Mouse (Mus musculus) embryonic fibroblast, embryonic 13.5 days (primary cell): ENCODE measurements around the gene Olfr735. TPM values are rescaled to one million over a fixed set of nuclear protein-coding genes. Genes with fewer than 3 reads are reported as not detected.

Source experiments
- H3K27ac ChIP-seq: 2 replicates; pipeline ENCODE4 v1.5.1; 2012; ENCODE audit warnings: low read length, control low read depth, inconsistent platforms; ENCODE audit not compliant: insufficient read depth
- H3K4me1 ChIP-seq: 2 replicates; pipeline ENCODE4 v1.6.1; 2011; ENCODE audit warnings: low read length; ENCODE audit not compliant: control insufficient read depth, insufficient read depth
- H3K4me3 ChIP-seq: 2 replicates; pipeline ENCODE4 v1.5.1; 2011; ENCODE audit warnings: mild to moderate bottlenecking, control low read depth, low read length; ENCODE audit not compliant: insufficient read depth
- CTCF ChIP-seq: IDR thresholded peaks from 2 replicates; pipeline ENCODE4 v1.5.1; 2011; ENCODE audit warnings: mild to moderate bottlenecking, control low read depth, low read length, moderate library complexity, borderline replicate concordance; ENCODE audit not compliant: insufficient read depth
- POLR2A ChIP-seq: IDR thresholded peaks from 2 replicates; pipeline ENCODE4 v1.6.1; 2011; ENCODE audit warnings: low read depth, mild to moderate bottlenecking, control low read depth, low read length, moderate library complexity
- polyA plus RNA-seq: library from polyadenylated mRNA; stranded (reverse); fragments of >200 nt; gene quantifications from 2 replicates; pipeline ENCODE4 v1.2.4, GENCODE M21; 2011; ENCODE audit warnings: low read depth; ENCODE audit not compliant: missing spikeins, insufficient read length

The Olfr735 gene
- polyA plus RNA-seq = not detected in 2 replicates

DNA sequence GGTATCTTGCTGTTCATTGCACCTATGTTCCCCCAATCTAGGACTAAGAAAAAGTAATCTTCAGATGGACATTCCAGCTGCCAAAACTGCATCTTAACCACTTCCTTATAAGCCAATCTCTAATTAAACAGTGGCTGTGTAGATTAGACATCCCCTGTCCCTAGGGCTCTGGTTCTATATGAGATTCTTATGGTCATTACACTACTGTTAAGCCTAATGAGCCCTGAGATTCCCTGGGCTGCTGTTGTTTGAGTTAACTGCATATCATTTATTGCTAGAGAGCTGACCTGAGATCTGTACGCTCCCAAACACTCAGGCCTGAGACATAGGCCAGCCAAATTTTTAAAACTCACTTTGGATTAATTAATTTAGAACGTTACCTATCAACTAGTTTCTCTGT lies at the start of gene Olfr735:
Olfr735 (minus strand) TSS at position 77 of the 400 bp plus-strand sequence.
- no peak within 1 kb of the TSS for H3K27ac ChIP-seq
- H3K4me1 ChIP-seq = no peaks in the 10 kb centered on the region
- H3K4me3 ChIP-seq = no peak within 1 kb of the TSS
- TF ChIP-seq POLR2A = no peak
- TF ChIP-seq CTCF = no peak

DNA sequence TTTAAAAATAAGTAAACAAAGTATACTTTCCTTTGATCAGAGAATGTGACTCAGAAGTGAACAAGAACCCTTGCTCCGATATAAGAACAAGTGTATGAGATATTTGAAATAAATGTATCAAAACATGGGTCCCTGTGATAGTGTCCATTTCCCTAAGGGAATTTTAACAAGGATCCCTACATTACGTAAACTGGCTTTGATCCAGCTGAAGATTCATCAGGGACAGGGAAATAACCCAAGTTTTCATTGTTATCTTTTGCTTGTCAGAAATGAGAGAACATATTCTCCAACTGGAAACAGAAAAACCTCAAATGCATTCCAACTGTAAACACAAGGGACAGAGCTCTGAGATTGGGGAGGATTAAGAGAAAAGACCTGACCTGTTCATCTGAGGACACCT lies 32.2 kb upstream of the Olfr735 start, which contains the start of gene Olfr736:
Olfr736 (plus strand) TSS at position 301 of the 400 bp plus-strand sequence.
- no peak for TF ChIP-seq CTCF
- TF ChIP-seq POLR2A = no peak
- Histone ChIP-seq H3K4me1 (no peaks in the 10 kb centered on the region), H3K27ac (no peak within 1 kb of the TSS), H3K4me3 (no peak within 1 kb of the TSS)

DNA sequence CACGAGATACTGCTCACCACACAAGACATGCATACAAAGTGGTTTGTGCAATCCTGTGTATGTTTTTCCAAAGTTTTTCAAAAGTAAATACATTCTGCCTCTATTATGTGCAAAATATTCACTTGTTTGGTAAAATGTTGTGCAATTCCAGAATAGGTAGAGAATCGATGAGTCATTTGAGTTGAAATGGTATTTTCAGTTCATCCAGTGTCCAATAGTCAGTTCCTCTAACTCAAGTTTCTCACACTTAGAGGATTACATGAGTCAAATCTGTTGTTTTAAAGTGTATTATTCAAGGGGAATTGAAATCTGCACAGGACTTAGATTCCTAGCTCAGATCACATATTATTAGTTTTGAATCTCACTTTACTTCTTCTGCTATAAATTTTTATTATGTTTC lies 14.9 kb upstream of the Olfr735 start:
- no peak for TF ChIP-seq POLR2A
- no peak for TF ChIP-seq CTCF
- no peaks in the 10 kb centered on the region for H3K4me1 ChIP-seq
- H3K27ac ChIP-seq = no peak overlapping the region
- no peak overlapping the region for H3K4me3 ChIP-seq

DNA sequence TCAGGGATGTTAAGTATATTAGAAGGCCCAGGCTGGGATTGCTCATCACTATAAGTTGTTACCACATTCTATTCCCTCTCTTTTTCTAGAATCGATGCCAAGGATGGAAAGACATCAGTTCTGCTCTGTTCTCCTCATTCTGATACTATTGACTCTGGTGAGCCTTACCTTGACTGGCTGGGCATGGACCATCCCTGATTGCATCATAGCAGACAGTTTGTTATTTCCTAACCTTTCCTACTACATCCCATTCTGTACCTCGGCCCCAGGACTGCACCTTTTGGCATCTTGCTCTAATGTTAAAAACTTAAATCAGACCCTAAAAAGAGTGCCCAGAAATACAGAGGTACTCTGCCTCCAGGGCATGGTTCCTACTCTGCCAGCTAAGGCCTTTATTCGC lies 11.8 kb upstream of the Olfr735 start:
- no peaks in the 10 kb centered on the region for H3K4me1 ChIP-seq
- no peak overlapping the region for H3K27ac ChIP-seq
- TF ChIP-seq CTCF = no peak
- no peak for TF ChIP-seq POLR2A
- H3K4me3 ChIP-seq = no peak overlapping the region

DNA sequence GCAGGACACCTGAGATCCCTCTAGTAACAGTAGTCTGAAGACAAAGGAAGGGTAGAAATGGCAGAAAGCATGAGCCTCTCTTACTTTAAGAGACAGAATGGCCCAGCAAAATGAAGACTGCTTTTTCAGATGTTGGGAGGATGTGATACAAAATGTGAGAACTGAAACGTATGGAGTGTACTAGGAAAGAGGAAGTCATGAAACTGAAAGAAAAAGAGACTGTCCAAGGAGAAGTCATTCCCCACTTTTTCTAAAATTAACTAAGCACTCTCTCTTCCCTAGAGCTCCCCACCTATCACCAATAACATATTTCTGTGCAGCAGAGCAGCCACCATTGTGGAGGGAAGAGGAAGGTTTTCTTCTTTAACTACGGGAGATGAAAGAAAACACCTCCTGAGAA lies 8.9 kb upstream of the Olfr735 start, which contains the start of gene Tlr11:
Tlr11 (plus strand) TSS at position 322 of the 400 bp plus-strand sequence.
- Histone ChIP-seq H3K27ac (no peak within 1 kb of the TSS), H3K4me3 (no peak within 1 kb of the TSS), H3K4me1 (no peaks in the 10 kb centered on the region)
- TF ChIP-seq POLR2A (no peak), CTCF (no peak)

DNA sequence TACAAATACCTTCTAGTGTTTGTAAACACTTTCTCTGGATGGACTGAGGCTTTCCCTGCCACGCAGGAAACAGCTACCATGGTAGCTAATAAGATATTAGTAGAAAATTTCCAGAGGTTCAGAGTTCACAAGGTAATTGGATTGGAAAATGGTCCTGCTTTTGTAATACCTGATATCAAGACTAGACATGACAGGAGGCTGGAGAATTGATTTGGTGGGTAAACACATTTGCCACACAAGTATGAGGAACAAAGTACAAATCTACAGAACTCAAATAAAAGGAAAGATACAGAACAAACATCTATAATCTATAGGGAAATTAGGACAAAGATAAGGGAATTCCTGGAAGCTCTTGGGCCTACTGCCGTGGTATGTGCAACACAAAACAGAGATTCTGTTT lies 8.1 kb upstream of the Olfr735 start:
- Histone ChIP-seq H3K4me1 (no peaks in the 10 kb centered on the region), H3K4me3 (no peak overlapping the region), H3K27ac (no peak overlapping the region)
- no peak for TF ChIP-seq CTCF
- no peak for TF ChIP-seq POLR2A

DNA sequence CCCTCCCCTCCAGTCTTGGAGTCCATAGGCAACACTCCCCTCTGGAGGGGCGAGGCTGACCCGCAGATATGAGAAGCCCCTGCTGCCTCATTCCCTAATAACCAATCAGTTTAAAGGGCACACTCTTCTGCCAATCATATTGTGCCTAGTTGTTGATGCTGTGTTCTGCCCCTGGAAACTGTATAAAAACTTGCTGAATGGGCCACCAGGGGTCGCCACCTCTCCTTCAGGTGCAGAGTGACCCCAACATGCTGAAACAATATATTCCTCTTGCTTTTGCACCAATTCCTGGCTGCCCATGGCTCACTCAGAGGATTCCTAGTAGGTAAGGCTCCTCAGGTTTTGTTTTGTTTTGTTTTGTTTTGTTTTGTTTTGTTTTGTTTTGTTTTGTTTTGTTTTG lies 3.8 kb upstream of the Olfr735 start:
- TF ChIP-seq CTCF (no peak), POLR2A (no peak)
- Histone ChIP-seq H3K4me3 (no peak overlapping the region), H3K27ac (no peak overlapping the region), H3K4me1 (no peaks in the 10 kb centered on the region)

DNA sequence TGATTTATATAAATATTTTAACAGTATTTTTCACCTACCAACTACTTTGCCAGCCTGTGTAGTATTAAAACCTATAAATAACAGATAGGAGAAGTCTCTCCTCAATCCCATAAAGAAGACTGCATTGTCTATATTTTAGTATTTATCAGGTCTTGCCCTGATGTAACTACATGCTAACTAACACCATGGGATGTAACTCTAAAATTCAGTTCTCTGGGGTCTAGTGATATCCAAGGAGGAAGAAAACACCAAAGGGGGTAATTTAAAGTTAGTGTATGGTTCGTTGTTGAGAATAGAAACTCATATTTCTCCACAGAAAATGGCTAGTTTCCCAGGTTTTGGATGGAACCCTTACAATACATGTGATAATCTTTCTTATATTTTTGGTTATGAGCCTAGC lies 22.0 kb downstream of the Olfr735 start, which contains the start of gene Olfr734:
Olfr734 (minus strand) TSS at position 101 of the 400 bp plus-strand sequence.
- Histone ChIP-seq H3K4me1 (no peaks in the 10 kb centered on the region), H3K4me3 (no peak within 1 kb of the TSS), H3K27ac (no peak within 1 kb of the TSS)
- no peak for TF ChIP-seq POLR2A

DNA sequence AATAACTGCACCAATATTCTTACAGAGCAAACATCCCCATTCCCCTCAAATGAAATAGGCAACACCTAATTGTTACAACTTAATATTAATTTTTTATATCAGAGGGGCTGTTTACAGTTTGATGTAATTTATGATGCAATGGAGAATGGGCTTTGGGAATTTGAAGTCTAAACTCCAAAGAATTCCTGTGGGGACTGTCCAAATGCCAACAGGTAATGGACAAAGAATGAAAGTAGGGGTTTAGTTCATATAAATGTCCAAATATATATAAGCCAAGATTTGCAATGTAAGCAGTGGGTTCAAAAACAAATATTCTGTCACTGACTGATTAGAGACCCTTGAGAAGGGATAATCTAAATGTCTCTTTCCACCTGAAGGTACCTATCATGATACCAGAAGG lies 47.2 kb downstream of the Olfr735 start, which contains the start of gene Olfr733:
Olfr733 (minus strand) TSS at position 101 of the 400 bp plus-strand sequence.
- H3K27ac ChIP-seq = no peak within 1 kb of the TSS
- H3K4me3 ChIP-seq = no peak within 1 kb of the TSS
- TF ChIP-seq POLR2A (no peak), CTCF (no peak)
- H3K4me1 ChIP-seq = no peaks in the 10 kb centered on the region

Other genes with a start within 250 kb of the Olfr735 start
- gene Olfr727, start 225.7 kb downstream of the Olfr735 start, polyA plus RNA-seq = not detected in 2 replicates
- not detected in 2 replicates for gene Olfr728, start 206.2 kb downstream of the Olfr735 start, polyA plus RNA-seq
- 0.16 TPM in 1 of 2 replicates, not detected in the other for gene Olfr729, start 196.0 kb downstream of the Olfr735 start, polyA plus RNA-seq
- gene Olfr730, start 160.7 kb downstream of the Olfr735 start, polyA plus RNA-seq = not detected in 2 replicates
- gene Olfr731, start 107.0 kb downstream of the Olfr735 start, polyA plus RNA-seq = not detected in 2 replicates
- gene Olfr732, start 64.7 kb downstream of the Olfr735 start, polyA plus RNA-seq = not detected in 2 replicates
- gene Olfr733, start 47.4 kb downstream of the Olfr735 start, polyA plus RNA-seq = not detected in 2 replicates
- gene Olfr734, start 22.1 kb downstream of the Olfr735 start, polyA plus RNA-seq = not detected in 2 replicates
- gene Tlr11, start 9.0 kb upstream of the Olfr735 start, polyA plus RNA-seq = not detected in 2 replicates
- gene Olfr736, start 32.3 kb upstream of the Olfr735 start, polyA plus RNA-seq = not detected in 2 replicates
- gene Olfr738, start 58.7 kb upstream of the Olfr735 start, polyA plus RNA-seq = not detected in 2 replicates
- not detected in 2 replicates for gene Olfr739, start 69.8 kb upstream of the Olfr735 start, polyA plus RNA-seq
- not detected in 2 replicates for gene Olfr740, start 96.7 kb upstream of the Olfr735 start, polyA plus RNA-seq
- gene Olfr741, start 123.9 kb upstream of the Olfr735 start, polyA plus RNA-seq = not detected in 2 replicates
- gene Olfr742, start 154.7 kb upstream of the Olfr735 start, polyA plus RNA-seq = not detected in 2 replicates
- gene Olfr743, start 173.0 kb upstream of the Olfr735 start, polyA plus RNA-seq = not detected in 2 replicates